Mouse (Mus musculus) embryonic fibroblast, embryonic 13.5 days (primary cell): ENCODE results near the gene Rbm18. TPM values are rescaled to one million over a fixed set of nuclear protein-coding genes. Genes with fewer than 3 reads are reported as not detected.

ENCODE experiments used
- H3K27ac ChIP-seq: 2 replicates; pipeline ENCODE4 v1.5.1; 2012; ENCODE audit warnings: low read length, control low read depth, inconsistent platforms; ENCODE audit not compliant: insufficient read depth
- H3K4me1 ChIP-seq: 2 replicates; pipeline ENCODE4 v1.6.1; 2011; ENCODE audit warnings: low read length; ENCODE audit not compliant: control insufficient read depth, insufficient read depth
- H3K4me3 ChIP-seq: 2 replicates; pipeline ENCODE4 v1.5.1; 2011; ENCODE audit warnings: mild to moderate bottlenecking, control low read depth, low read length; ENCODE audit not compliant: insufficient read depth
- CTCF ChIP-seq: IDR thresholded peaks from 2 replicates; pipeline ENCODE4 v1.5.1; 2011; ENCODE audit warnings: mild to moderate bottlenecking, control low read depth, low read length, moderate library complexity, borderline replicate concordance; ENCODE audit not compliant: insufficient read depth
- POLR2A ChIP-seq: IDR thresholded peaks from 2 replicates; pipeline ENCODE4 v1.6.1; 2011; ENCODE audit warnings: low read depth, mild to moderate bottlenecking, control low read depth, low read length, moderate library complexity
- polyA plus RNA-seq: library from polyadenylated mRNA; stranded (reverse); fragments of >200 nt; gene quantifications from 2 replicates; pipeline ENCODE4 v1.2.4, GENCODE M21; 2011; ENCODE audit warnings: low read depth; ENCODE audit not compliant: missing spikeins, insufficient read length

Rbm18 gene
- polyA plus RNA-seq, 1 experiment, result 54.1 TPM

- H3K4me3 ChIP-seq, result no peak overlapping the region
- no peak for TF ChIP-seq CTCF
- TF ChIP-seq POLR2A, result no peak
- no peak overlapping the region for H3K27ac ChIP-seq
- H3K4me1 ChIP-seq, result no peaks in the 10 kb centered on the region
These were observed 59.3 kb downstream of the Rbm18 start for GRCm38 (mm10) chr2:36077160-36077761.

- TF ChIP-seq POLR2A (no peak), CTCF (no peak)
- Histone ChIP-seq H3K4me1 (no peaks in the 10 kb centered on the region), H3K4me3 (no peak overlapping the region), H3K27ac (no peak overlapping the region)
These were observed 61.4 kb downstream of the Rbm18 start for GRCm38 (mm10) chr2:36075210-36075609.

DNA sequence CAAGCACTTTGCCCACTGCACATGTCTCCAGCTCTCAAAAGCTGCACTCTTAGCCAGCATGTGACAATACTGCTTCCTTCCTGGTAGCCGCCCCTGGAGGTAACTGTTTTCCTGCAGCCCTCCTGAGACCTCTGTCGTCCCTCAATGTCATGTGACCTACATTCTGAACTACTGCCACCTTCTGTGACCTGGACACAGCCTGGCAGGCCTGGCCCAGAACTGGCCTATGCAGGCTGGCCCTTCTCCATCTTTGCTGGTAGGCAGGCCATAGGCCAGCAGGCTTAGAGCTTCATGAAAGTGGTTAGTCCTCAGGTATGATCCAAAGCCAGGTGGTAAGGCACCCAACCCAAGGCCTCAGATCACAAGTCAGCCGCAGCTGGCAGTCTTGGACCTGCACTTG lies 62.8 kb downstream of the Rbm18 start:
- TF ChIP-seq CTCF (no peak), POLR2A (no peak)
- Histone ChIP-seq H3K4me3 (no peak overlapping the region), H3K4me1 (no peaks in the 10 kb centered on the region), H3K27ac (no peak overlapping the region)

- no peak overlapping the region for H3K4me3 ChIP-seq
- no peaks in the 10 kb centered on the region for H3K4me1 ChIP-seq
- no peak overlapping the region for H3K27ac ChIP-seq
- no peak for TF ChIP-seq CTCF
- TF ChIP-seq POLR2A, result no peak
These were observed 64.8 kb downstream of the Rbm18 start for GRCm38 (mm10) chr2:36071660-36072305.

GRCm38 (mm10) chr2:36067132-36067531 lies 69.4 kb downstream of the Rbm18 start:
- no peak overlapping the region for H3K27ac ChIP-seq
- no peak overlapping the region for H3K4me3 ChIP-seq
- no peaks in the 10 kb centered on the region for H3K4me1 ChIP-seq
- TF ChIP-seq POLR2A, result no peak

Other genes starting within 250 kb of the Rbm18 start
- 4.6 and 4.9 TPM in 2 replicates for gene Ttll11, start 156.9 kb downstream of the Rbm18 start, polyA plus RNA-seq
- 99.4 and 100 TPM in 2 replicates for gene Ndufa8, start 87.4 kb downstream of the Rbm18 start, polyA plus RNA-seq
- not detected in 2 replicates for gene Morn5, start 87.3 kb downstream of the Rbm18 start, polyA plus RNA-seq
- gene Lhx6, start 31.4 kb downstream of the Rbm18 start, polyA plus RNA-seq, result 1.3 and 1.8 TPM in 2 replicates
- gene Mrrf, start 384 bp downstream of the Rbm18 start, polyA plus RNA-seq, result 28.6 and 34.4 TPM in 2 replicates
- 22.5 and 33.7 TPM in 2 replicates for gene Ptgs1, start 93.7 kb upstream of the Rbm18 start, polyA plus RNA-seq
- gene Olfr338, start 236.7 kb upstream of the Rbm18 start, polyA plus RNA-seq, result not detected in 2 replicates